Mouse (Mus musculus) liver, embryonic 16.5 days (tissue): ENCODE measurements around the gene Kctd18. TPM values are rescaled to one million over a fixed set of nuclear protein-coding genes. Genes with fewer than 3 reads are reported as not detected.
A peak's percentile ranks its signal among the peaks of the same experiment; 100 is the strongest.

Experiments used
- ATAC-seq: fragments of 200-750 bp; cut with Nextera tagmentation; 2 replicates; pipeline ENCODE4 v1.8.0; 2017; ENCODE audit warnings: low read depth, mild to moderate bottlenecking, moderate number of reproducible peaks, moderate library complexity
- H3K27ac ChIP-seq: fragments of 300-500 bp; sonication (generic); 2 replicates; pipeline ENCODE4 v1.5.1; 2014; ENCODE audit warnings: mild to moderate bottlenecking, low read length
- H3K27me3 ChIP-seq: fragments of 300-500 bp; sonication (generic); 2 replicates; pipeline ENCODE4 v1.6.1; 2014; ENCODE audit warnings: low read depth, low read length, mixed read lengths; ENCODE audit not compliant: control insufficient read depth, insufficient read depth
- H3K36me3 ChIP-seq: fragments of 300-500 bp; sonication (generic); 2 replicates; pipeline ENCODE4 v1.6.1; 2014; ENCODE audit warnings: mild to moderate bottlenecking; ENCODE audit not compliant: control insufficient read depth, insufficient read depth
- H3K4me1 ChIP-seq: fragments of 300-500 bp; sonication (generic); 2 replicates; pipeline ENCODE4 v1.6.1; 2014; ENCODE audit warnings: low read depth, low read length, mixed read lengths; ENCODE audit not compliant: control insufficient read depth
- H3K4me2 ChIP-seq: fragments of 300-500 bp; sonication (generic); 2 replicates; pipeline ENCODE4 v1.6.1; 2014; ENCODE audit warnings: low read depth, low read length, mixed read lengths
- H3K4me3 ChIP-seq: fragments of 300-500 bp; sonication (generic); 2 replicates; pipeline ENCODE4 v1.5.1; 2014; ENCODE audit warnings: low read depth, mild to moderate bottlenecking, low read length
- H3K9ac ChIP-seq: fragments of 300-500 bp; sonication (generic); 2 replicates; pipeline ENCODE4 v1.6.1; 2014; ENCODE audit warnings: low read depth, low read length
- H3K9me3 ChIP-seq: fragments of 300-500 bp; sonication (generic); replicated peaks from 2 replicates; pipeline ENCODE4 v1.6.1; 2016; ENCODE audit warnings: low read length; ENCODE audit not compliant: control insufficient read depth
- WGBS: fragments of 180-500 bp; shearing (Covaris S2); extraction: QIAGEN DNeasy Blood & Tissue Kit; methylation state at CpG from one replicate; pipeline ENCODE4 v1.1.7; 2014; ENCODE audit not compliant: insufficient replicate concordance; 5-methylcytosine and 5-hydroxymethylcytosine counted together
- polyA plus RNA-seq: library from polyadenylated mRNA; unstranded; fragments of >200 nt; fragmentation: Nextera tagmentation; extraction: Ambion mirVana; gene quantifications from 2 replicates; pipeline ENCODE4 v1.2.1, GENCODE M21; 2015

The Kctd18 gene
- polyA plus RNA-seq, 1 experiment from 2014 or later, result 2.7 TPM

DNA sequence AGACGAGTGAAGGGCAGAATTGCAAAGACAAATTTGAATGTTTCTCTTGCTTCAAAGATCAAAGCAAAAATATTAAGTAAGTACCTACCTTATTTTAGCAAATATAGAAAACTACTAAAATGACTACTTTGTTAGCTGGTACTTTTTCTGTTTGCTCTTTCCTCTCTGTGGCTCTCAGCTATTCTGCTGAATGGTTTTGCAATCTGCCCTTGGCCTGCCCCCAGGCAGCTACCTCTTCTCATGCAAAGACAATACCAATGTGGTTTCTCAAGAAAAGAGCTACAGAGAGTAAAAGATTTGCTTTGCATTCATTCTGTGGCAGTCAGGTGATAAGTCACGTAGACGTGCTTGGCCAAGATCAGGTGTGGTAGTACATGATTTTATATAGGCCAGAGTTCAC is 20.6 kb downstream of the Kctd18 start:
- ATAC-seq, result no peak
- no peak overlapping the region for H3K4me3 ChIP-seq
- H3K9ac ChIP-seq, result no peak overlapping the region
- H3K9me3 ChIP-seq, result no peaks in the 10 kb centered on the region
- H3K27ac ChIP-seq, result no peak overlapping the region
- H3K27me3 ChIP-seq, result no peaks in the 10 kb centered on the region
- 70% methylated on average over 3 of the region's 3 CpGs for WGBS
- H3K4me1 ChIP-seq, result peaks cover 8% of the 10 kb centered on the region
- H3K4me2 ChIP-seq, result no peak overlapping the region
- H3K36me3 ChIP-seq, result peaks cover 6% of the 10 kb centered on the region

DNA sequence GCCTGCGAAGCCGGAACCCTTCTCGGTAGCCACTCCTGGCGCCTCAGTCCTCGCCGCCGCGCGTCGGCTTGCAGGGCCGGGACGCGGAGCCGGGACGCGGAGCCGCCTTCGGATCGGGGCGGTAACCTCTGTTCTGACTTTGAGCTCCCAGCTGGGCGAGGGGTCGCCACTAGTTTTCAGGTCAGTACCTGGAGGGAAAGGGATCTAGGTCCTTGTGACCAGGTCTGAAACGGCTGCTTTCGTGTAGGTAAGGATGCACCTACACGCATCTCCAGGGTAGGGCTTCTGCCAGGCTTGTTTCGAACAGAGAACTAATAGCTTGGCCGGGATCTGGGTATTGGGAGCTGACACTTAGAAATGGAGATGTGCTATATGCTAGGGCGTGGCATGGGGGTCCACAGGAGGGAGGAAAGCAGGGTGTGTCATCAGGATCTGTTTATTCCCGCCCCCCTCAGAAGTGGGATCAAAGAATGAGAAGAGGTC is 22.6 kb downstream of the Kctd18 start:
- Histone ChIP-seq H3K4me3 (peak overlapping the region; percentile 90), H3K4me1 (peaks cover 8% of the 10 kb centered on the region), H3K36me3 (peaks cover 4% of the 10 kb centered on the region; the same call in 1 of the 2 replicates), H3K4me2 (peak overlapping the region; percentile 81), H3K27me3 (no peaks in the 10 kb centered on the region), H3K9ac (peak overlapping the region; percentile 89), H3K27ac (peak overlapping the region; percentile 82), H3K9me3 (no peaks in the 10 kb centered on the region)
- WGBS, result 0% methylated on average over 29 of the region's 29 CpGs
- ATAC-seq, result peak; percentile 81

DNA sequence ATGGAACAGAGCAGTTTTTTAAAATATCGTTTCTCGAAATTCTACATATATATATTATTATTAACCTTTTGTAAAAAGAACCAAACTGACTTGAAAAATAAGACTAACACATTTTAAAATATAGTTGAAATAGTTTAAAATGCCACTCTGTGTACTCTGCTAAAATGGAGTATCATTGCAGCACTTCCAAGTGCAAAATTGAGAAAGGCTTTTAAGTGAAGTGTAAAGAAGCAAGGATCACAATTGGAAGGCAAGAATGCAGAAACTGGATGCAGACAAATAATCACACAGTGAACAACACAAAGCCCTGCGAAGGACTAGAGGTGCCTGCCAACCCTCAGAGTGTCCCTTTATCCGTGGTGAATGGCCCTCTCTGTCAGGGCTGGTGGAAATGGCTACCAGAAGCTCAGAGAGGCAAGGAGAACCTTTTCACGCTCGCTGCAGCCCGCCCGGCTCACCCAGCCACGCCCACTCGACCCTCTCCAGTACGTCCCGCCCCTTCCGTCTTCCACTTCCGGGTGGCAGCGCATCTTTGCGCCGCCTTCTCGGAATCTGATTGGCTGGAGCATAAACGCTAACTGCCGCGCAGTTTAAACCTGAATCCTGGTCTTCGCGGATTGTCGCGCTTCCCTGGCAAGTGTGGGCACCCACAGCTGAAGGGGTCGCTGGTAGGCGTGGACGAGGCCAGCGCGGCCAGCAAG is 23.2 kb downstream of the Kctd18 start, which contains the start of gene Sgo2a:
Gene Sgo2a, plus strand, starts transcription at position 540 of the 701 bp plus-strand sequence.
- H3K27ac ChIP-seq, result peak within 1 kb of the TSS; percentile 82
- H3K36me3 ChIP-seq, result no peaks in the 10 kb centered on the region
- peaks cover 8% of the 10 kb centered on the region for H3K4me1 ChIP-seq
- peak within 1 kb of the TSS; percentile 89 for H3K9ac ChIP-seq
- H3K4me2 ChIP-seq, result peak within 1 kb of the TSS; percentile 81
- peak; percentile 96 for ATAC-seq
- no peaks in the 10 kb centered on the region for H3K9me3 ChIP-seq
- H3K27me3 ChIP-seq, result no peaks in the 10 kb centered on the region
- WGBS, result 5% methylated on average over 30 of the region's 30 CpGs
- H3K4me3 ChIP-seq, result peak within 1 kb of the TSS; percentile 90

DNA sequence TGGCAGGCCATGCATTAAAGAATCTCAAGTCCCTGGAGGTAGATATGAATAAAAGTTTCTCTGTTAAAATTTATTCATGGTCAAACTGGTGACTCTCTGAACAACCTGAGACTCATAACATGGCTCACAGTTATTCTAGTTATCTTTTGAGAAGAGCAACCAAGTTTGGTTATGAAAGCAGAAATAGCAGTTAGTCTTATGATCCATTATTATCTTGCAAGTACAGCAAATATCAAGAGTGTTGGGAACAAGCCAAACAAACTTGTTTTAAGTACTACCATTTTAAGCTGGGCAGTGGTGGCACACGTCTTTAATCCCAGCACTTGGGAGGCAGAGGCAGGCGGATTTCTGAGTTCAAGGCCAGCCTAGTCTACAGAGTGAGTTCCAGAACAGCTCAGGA is 27.5 kb downstream of the Kctd18 start:
- Histone ChIP-seq H3K9me3 (no peaks in the 10 kb centered on the region), H3K9ac (no peak overlapping the region), H3K27ac (no peak overlapping the region), H3K4me3 (no peak overlapping the region), H3K4me1 (no peaks in the 10 kb centered on the region), H3K4me2 (no peak overlapping the region), H3K36me3 (no peaks in the 10 kb centered on the region), H3K27me3 (no peaks in the 10 kb centered on the region)
- 40% methylated on average over 2 of the region's 2 CpGs for WGBS
- no peak for ATAC-seq

DNA sequence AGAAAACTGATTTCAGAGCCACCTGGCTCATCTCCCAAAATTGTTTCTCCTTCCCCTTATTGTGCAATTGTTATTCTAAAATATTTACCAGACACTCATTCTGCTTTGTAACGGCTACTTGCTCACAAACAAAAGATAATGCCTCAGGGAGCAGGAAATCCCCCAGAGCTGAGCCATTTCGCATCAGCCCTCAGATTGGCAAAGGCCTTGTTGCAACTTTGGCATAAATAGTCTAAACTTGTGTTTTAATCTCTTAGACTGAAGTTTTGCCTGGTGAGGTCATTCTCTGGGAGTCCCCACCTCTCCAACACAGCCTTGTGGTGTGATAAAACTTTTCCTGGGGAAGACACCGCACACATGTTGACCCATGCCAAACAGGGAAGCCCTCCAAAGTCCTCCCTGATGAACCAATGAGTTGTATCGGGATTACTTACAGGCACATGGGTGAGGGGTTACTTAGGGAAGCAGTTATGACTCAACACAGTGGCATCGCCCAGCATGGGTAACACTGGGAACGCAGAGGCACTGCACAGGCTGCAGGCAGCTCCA is 29.6 kb downstream of the Kctd18 start:
- Histone ChIP-seq H3K4me2 (no peak overlapping the region), H3K4me1 (no peaks in the 10 kb centered on the region), H3K9me3 (no peaks in the 10 kb centered on the region), H3K27ac (no peak overlapping the region), H3K4me3 (no peak overlapping the region), H3K27me3 (no peaks in the 10 kb centered on the region), H3K9ac (no peak overlapping the region), H3K36me3 (no peaks in the 10 kb centered on the region)
- no peak for ATAC-seq
- WGBS, result 66% methylated on average over 6 of the region's 6 CpGs

DNA sequence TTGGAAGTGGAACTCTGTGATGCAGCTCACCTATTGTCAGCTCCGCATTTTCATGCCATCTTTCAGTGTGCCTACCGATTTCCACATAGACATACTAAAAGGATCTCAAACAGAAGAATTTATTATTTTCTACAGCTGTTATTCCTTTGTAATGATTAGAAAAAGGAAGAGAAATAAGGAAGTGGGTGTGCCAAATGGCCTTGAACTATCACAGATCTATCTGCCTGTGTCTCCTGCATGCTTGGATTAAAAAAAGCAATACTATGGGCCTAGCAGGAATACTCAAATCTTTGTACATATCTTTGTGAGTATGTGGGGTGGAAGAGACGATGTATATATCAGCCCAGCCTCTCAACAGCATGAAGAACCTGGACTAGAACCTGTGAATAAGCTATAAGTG is 41.9 kb downstream of the Kctd18 start:
- Histone ChIP-seq H3K9ac (no peak overlapping the region), H3K27ac (no peak overlapping the region), H3K4me1 (no peaks in the 10 kb centered on the region), H3K27me3 (no peaks in the 10 kb centered on the region), H3K4me3 (no peak overlapping the region), H3K4me2 (no peak overlapping the region), H3K36me3 (no peaks in the 10 kb centered on the region), H3K9me3 (no peaks in the 10 kb centered on the region)
- no peak for ATAC-seq
- 70% methylated on average over 3 of the region's 3 CpGs for WGBS

DNA sequence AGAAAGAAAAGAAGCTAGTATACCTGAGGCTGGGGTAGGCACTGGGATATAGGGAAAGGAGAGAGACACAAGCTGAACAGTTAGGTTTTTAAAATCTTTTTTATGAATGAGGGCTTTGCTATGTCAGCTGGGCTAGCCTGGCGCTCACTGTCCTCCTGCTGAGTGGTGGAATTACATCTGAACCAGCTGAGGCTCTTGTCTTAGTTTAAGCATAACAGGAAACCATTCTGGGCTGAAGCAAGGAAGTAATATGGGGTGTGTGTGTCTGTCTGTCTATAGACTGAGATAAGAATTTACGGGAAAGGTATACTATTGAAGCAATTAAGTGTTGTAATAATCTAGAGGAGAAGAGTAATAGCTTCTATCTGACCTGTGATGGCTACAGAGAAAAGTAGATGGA is 47.2 kb downstream of the Kctd18 start:
- no peak for ATAC-seq
- 20% methylated on average over 2 of the region's 2 CpGs for WGBS

DNA sequence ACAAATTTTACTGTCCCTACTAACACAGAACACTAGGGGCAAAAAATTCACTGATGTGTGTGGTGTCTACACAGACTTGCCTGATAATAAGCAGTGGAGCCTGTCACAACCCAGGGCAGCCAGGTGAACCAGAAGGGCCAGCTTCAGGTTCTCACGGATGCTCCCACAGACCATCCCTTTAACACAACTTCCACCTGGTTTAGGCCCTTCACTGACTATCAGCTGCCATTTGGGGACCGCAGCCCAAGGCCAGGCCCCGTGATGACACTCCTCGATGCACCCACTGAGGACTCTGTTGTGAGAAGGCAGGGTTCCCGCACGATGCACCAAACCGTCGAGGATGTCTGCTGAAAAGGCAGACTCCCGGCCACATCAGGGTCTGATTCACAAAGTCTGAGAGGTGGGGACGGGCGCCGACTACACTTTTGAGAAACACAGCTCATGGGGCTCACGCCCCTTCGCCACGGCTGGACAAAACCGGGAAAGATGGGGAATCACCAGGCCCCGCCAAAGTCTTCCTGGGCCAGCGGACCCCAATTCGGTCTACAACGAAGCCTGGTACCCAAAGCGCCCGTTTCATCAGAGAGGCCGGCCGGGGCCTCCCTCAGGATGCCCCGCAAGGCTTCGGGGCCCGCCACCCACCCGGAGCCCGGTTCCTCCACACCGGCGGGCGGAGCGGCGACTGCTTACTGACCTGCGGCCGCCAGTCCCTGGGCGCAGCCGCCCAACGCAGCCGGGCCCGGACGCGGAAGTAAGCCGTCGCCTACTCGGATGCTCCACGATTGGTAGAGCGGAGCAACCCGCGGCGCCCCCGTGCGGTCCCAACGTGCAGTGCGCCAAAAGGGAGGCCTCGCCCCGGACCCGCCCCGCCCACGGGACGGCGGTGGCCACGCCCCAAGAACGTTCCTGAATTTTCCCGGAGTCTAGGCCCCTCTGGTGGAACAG is 49.2 kb downstream of the Kctd18 start:
- peak overlapping the region; percentile 85 for H3K4me3 ChIP-seq
- peak overlapping the region; percentile 63 for H3K27ac ChIP-seq
- under 1% methylated on average over 64 of the region's 65 CpGs for WGBS
- peak; percentile 99 for ATAC-seq
- peak overlapping the region; percentile 92 for H3K9ac ChIP-seq
- H3K36me3 ChIP-seq, result no peaks in the 10 kb centered on the region
- H3K4me1 ChIP-seq, result peaks cover 5% of the 10 kb centered on the region
- H3K9me3 ChIP-seq, result no peaks in the 10 kb centered on the region
- H3K4me2 ChIP-seq, result peak overlapping the region; percentile 90
- no peaks in the 10 kb centered on the region for H3K27me3 ChIP-seq

More for the DNA sequence above, 47.2 kb downstream of the Kctd18 start:
- H3K4me3 ChIP-seq, result no peak overlapping the region
- no peak overlapping the region for H3K4me2 ChIP-seq
- no peak overlapping the region for H3K9ac ChIP-seq
- no peaks in the 10 kb centered on the region for H3K36me3 ChIP-seq
- no peaks in the 10 kb centered on the region for H3K27me3 ChIP-seq
- H3K9me3 ChIP-seq, result no peaks in the 10 kb centered on the region
- peaks cover 5% of the 10 kb centered on the region for H3K4me1 ChIP-seq
- H3K27ac ChIP-seq, result no peak overlapping the region
